Mouse (Mus musculus): ENCODE data around the gene Myadm. TPM values are rescaled to one million over a fixed set of nuclear protein-coding genes. Genes with fewer than 3 reads are reported as not detected.

The Myadm gene
- polyA plus RNA-seq, 1 experiment from 2014 or later = 23.2 TPM

- no peak overlapping the region for H3K27ac ChIP-seq
These were observed 60.9 kb downstream of the Myadm start for GRCm38 (mm10) chr7:3349775-3350174.

More at GRCm38 (mm10) chr7:3349775-3350174, 60.9 kb downstream of the Myadm start:
- no peak overlapping the region for H3K9ac ChIP-seq
- no peak for ATAC-seq (ENCODE audit: low FRiP score)
- H3K36me3 ChIP-seq (replicated peaks) = peaks cover 79% of the 10 kb centered on the region
- H3K27me3 ChIP-seq = no peaks in the 10 kb centered on the region
- no peaks in the 10 kb centered on the region for H3K9me3 ChIP-seq
- H3K4me2 ChIP-seq = no peak overlapping the region
- 91% methylated on average over 9 of the region's 9 CpGs for WGBS
- H3K4me3 ChIP-seq (replicated peaks) = no peak overlapping the region
- H3K4me1 ChIP-seq = no peaks in the 10 kb centered on the region

Other genes with a start within 250 kb of the Myadm start
- 0.13 and 0.26 TPM in 2 replicates for gene AU018091, start 119.9 kb upstream of the Myadm start, polyA plus RNA-seq (2016; fragmentation: Nextera tagmentation; extraction: Ambion mirVana)
- gene Nlrp12, start 39.3 kb upstream of the Myadm start, polyA plus RNA-seq (2016; fragmentation: Nextera tagmentation; extraction: Ambion mirVana) = not detected in 2 replicates
- 0.73 and 2.4 TPM in 2 replicates for gene Prkcg, start 99 bp downstream of the Myadm start, polyA plus RNA-seq (2016; fragmentation: Nextera tagmentation; extraction: Ambion mirVana)
- gene Cacng7, start 43.9 kb downstream of the Myadm start, polyA plus RNA-seq (2016; fragmentation: Nextera tagmentation; extraction: Ambion mirVana) = 3.9 and 4.0 TPM in 2 replicates
- gene Cacng8, start 101.6 kb downstream of the Myadm start, polyA plus RNA-seq (2016; fragmentation: Nextera tagmentation; extraction: Ambion mirVana) = 6.3 and 8.2 TPM in 2 replicates
- 0.10 and 0.22 TPM in 2 replicates for gene Cacng6, start 135.1 kb downstream of the Myadm start, polyA plus RNA-seq (2016; fragmentation: Nextera tagmentation; extraction: Ambion mirVana)
- gene Tarm1, start 213.5 kb downstream of the Myadm start, polyA plus RNA-seq (2016; fragmentation: Nextera tagmentation; extraction: Ambion mirVana) = not detected in 2 replicates

Data from forebrain, embryonic 12.5 days (tissue).